Mouse (Mus musculus): ENCODE results near the gene Stx4a.

GRCm38 (mm10) chr7:127849973-127850875 is 26.1 kb downstream of the Stx4a start:
- no peak for TF ChIP-seq ZNF384 (IDR thresholded peaks at IDR 0.05; ENCODE audit: low read depth, low read length)
- TF ChIP-seq ZC3H11A (IDR thresholded peaks at IDR 0.05; ENCODE audit: borderline replicate concordance, low read depth, low read length): no peak
- TF ChIP-seq MAFK (IDR thresholded peaks at IDR 0.05; ENCODE audit: insufficient read depth, low read depth, low read length): no peak
- no peak for TF ChIP-seq HCFC1 (IDR thresholded peaks at IDR 0.05; ENCODE audit: borderline replicate concordance, insufficient read depth, low read length)

All from ES-E14 (cell line).